Mouse (Mus musculus) MEL (cell line): ENCODE measurements around the gene Lmtk3.

Source experiments
- CHD2 ChIP-seq: IDR thresholded peaks from 2 replicates; pipeline ENCODE4 v1.6.1; 2011; ENCODE audit warnings: low read length, improper control_type of control experiment
- CTCF ChIP-seq, 3 experiments: IDR thresholded peaks in 2 of 3; conservative IDR thresholded peaks in 1 of 3; 2 replicates each; pipeline ENCODE4 v1.5.1; 2011 to 2012; ENCODE audit warnings: low read length in 3 of 3, low read depth in 2 of 3, mild to moderate bottlenecking in 2 of 3, improper control_type of control experiment in 1 of 3, inconsistent platforms in 1 of 3, mixed read lengths in 1 of 3, moderate library complexity in 1 of 3; ENCODE audit not compliant: control insufficient read depth in 1 of 3, insufficient read depth in 1 of 3, poor library complexity in 1 of 3, severe bottlenecking in 1 of 3
- EP300 ChIP-seq, 2 experiments: IDR thresholded peaks; 2 replicates each; pipeline ENCODE4 v1.6.1; 2011; ENCODE audit warnings: improper control_type of control experiment in 2 of 2, low read length in 2 of 2, low read depth in 1 of 2, mild to moderate bottlenecking in 1 of 2
- ETS1 ChIP-seq: IDR thresholded peaks from 2 replicates; pipeline ENCODE4 v1.6.1; 2012; ENCODE audit warnings: low read depth, mild to moderate bottlenecking, inconsistent platforms, low read length, improper control_type of control experiment, moderate library complexity
- MAX ChIP-seq: IDR thresholded peaks from 2 replicates; pipeline ENCODE4 v1.6.1; 2011; ENCODE audit warnings: low read length, improper control_type of control experiment
- MAZ ChIP-seq: IDR thresholded peaks from 2 replicates; pipeline ENCODE4 v1.6.1; 2012; ENCODE audit warnings: low read depth, mild to moderate bottlenecking, inconsistent platforms, low read length, improper control_type of control experiment
- MYC ChIP-seq: IDR thresholded peaks from 2 replicates; pipeline ENCODE4 v1.6.1; 2011; ENCODE audit warnings: low read depth, mild to moderate bottlenecking, low read length, improper control_type of control experiment, moderate library complexity
- ZC3H11A ChIP-seq: IDR thresholded peaks from 2 replicates; pipeline ENCODE4 v1.6.1; 2012; ENCODE audit warnings: low read depth, mild to moderate bottlenecking, inconsistent platforms, low read length, improper control_type of control experiment

DNA sequence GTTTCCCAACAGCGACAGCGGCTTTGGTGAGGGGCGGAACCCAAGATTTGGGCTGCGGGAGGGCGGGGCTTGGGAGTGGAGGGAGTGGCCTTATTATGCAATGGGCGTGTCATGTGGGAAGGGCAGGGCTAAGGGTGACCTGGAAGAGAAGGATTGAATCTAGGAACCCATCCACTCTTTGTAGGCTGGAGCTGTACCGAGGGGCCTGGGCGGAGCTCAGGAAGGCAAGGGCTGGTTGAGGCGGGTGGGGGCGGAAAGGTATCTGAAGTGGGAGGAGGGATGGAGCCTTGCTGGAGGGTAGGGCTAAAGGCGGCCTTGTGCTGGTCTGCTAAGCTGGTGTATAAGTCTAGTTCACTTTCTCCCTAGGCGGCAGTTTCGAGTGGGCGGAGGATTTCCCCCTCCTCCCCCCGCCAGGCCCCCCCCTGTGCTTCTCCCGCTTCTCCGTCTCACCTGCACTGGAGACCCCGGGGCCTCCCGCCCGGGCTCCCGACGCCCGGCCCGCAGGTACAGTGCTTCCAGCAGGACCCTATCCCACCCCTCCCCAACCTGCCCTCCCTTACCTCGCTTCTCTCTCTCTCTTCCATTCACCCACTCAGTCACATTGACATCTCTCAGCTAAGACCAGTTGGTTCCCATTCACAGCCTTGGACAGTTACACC is 17.1 kb downstream of the Lmtk3 start:
- TF ChIP-seq ETS1 (no peak), ZC3H11A (no peak), EP300 (IDR thresholded peaks at IDR 0.05; ENCODE audit: low read depth in 1 of 2, low read length in 2 of 2) (no peak), CTCF (IDR thresholded peaks at IDR 0.05 in 2 of 3, conservative IDR thresholded peaks at IDR 0.05 in 1 of 3; ENCODE audit: control insufficient read depth in 1 of 3, insufficient read depth in 1 of 3, low read depth in 2 of 3, low read length in 3 of 3, poor library complexity in 1 of 3, severe bottlenecking in 1 of 3) (no peak; a peak in 1 of 6 replicates), MAX (no peak), MAZ (no peak), CHD2 (no peak), MYC (no peak)
